In genomic region chr3:97524835-97525234, GRCm38 (mm10) we compare ENCODE assay signal across 8 mouse cellular contexts.
A peak's percentile ranks its signal among the peaks of the same experiment; 100 is the strongest.
DNase-seq lines count a peak whose midpoint lies in the region; ATAC-seq and TF ChIP-seq lines count a peak whose summit lies in the region.
"Had no signal": no experiment of that assay in that cellular context is flagged by ENCODE, and none has a peak within 500 bp of the region (broad histone marks: within the 10 kb centered on the region; RNA-seq: fewer than 3 reads in every experiment).

No protein-coding gene starts in this region.

- no peak for ATAC-seq in kidney, postnatal 0 days (replicated peaks; ENCODE audit: low FRiP score, low read depth)
- ATAC-seq in kidney, embryonic 14.5 days (ENCODE audit: low FRiP score, low TSS enrichment): no peak
- ATAC-seq in Patski: no peak

- CTCF ChIA-PET in Patski (lab: Charles Lee): interaction anchor here (1.1 to 1.4 kb wide), 3 partner anchors 11 to 18 kb away, joined by 3 to 7 read pairs (median 5); no protein-coding TSS in a partner anchor

- no peak for DNase-seq in kidney, postnatal 0 days (ENCODE audit: low spot score)
- no peak for DNase-seq in Patski (ENCODE audit: low read depth, low spot score)
- peak; percentile 23 for DNase-seq in mesoderm, embryonic 11.5 days (ENCODE audit: low read depth, low spot score)
- no peak for DNase-seq in natural killer cell, adult 2 months (ENCODE audit: low spot score in 2 of 2)
- DNase-seq in ovary, adult 18-20 months (ENCODE audit: low spot score): no peak

- H3K27ac ChIP-seq in kidney, postnatal 0 days: no peak overlapping the region
- no peak overlapping the region for H3K27ac ChIP-seq in kidney, embryonic 14.5 days (ENCODE audit: low read depth, low read length)
- H3K27ac ChIP-seq: limb, embryonic 15.5 days had no signal

- no peaks in the 10 kb centered on the region for H3K4me1 ChIP-seq in kidney, postnatal 0 days (replicated peaks; ENCODE audit: insufficient read depth, low read length)
- no peaks in the 10 kb centered on the region for H3K4me1 ChIP-seq in kidney, embryonic 14.5 days (ENCODE audit: control insufficient read depth, insufficient read depth, low read length)
- peaks cover 4% of the 10 kb centered on the region; the same call in 1 of the 2 replicates for H3K4me1 ChIP-seq in E14TG2a.4 (replicated peaks; ENCODE audit: low read depth, low read length)

- H3K4me3 ChIP-seq in kidney, postnatal 0 days (replicated peaks; ENCODE audit: low read depth, low read length): no peak overlapping the region
- H3K4me3 ChIP-seq in kidney, embryonic 14.5 days (ENCODE audit: low read length): no peak overlapping the region
- no peak overlapping the region for H3K4me3 ChIP-seq in E14TG2a.4 (replicated peaks; ENCODE audit: low read length)
- H3K4me3 ChIP-seq: limb, embryonic 15.5 days had no signal

- WGBS in kidney, postnatal 0 days: 84% methylated on average over 5 of the region's 5 CpGs
- WGBS in kidney, embryonic 14.5 days: 79% methylated on average over 5 of the region's 5 CpGs

- H3K9ac ChIP-seq in kidney, postnatal 0 days (ENCODE audit: low read depth, low read length): no peak overlapping the region
- H3K9ac ChIP-seq in kidney, embryonic 14.5 days (ENCODE audit: low read depth, low read length): no peak overlapping the region
- H3K9ac ChIP-seq: limb, embryonic 15.5 days had no signal

- no peak overlapping the region for H3K4me2 ChIP-seq in kidney, postnatal 0 days (ENCODE audit: low read length)
- no peak overlapping the region for H3K4me2 ChIP-seq in kidney, embryonic 14.5 days (replicated peaks; ENCODE audit: low read depth, low read length)
- H3K4me2 ChIP-seq: limb, embryonic 15.5 days had no signal

- H3K27me3 ChIP-seq in kidney, postnatal 0 days (ENCODE audit: insufficient read depth, low read length): no peaks in the 10 kb centered on the region
- no peaks in the 10 kb centered on the region for H3K27me3 ChIP-seq in kidney, embryonic 14.5 days (ENCODE audit: control insufficient read depth, insufficient read depth, low read length)
- H3K27me3 ChIP-seq in E14TG2a.4 (ENCODE audit: insufficient read depth, low read length) (no peaks in the 10 kb centered on the region), Patski (peaks cover 4% of the 10 kb centered on the region)
- H3K27me3 ChIP-seq: limb, embryonic 15.5 days had no signal

- POLR2A ChIA-PET in Patski (lab: Charles Lee): no interaction called here

- H3K9me3 ChIP-seq in kidney, postnatal 0 days (replicated peaks; ENCODE audit: low read length): no peaks in the 10 kb centered on the region
- H3K9me3 ChIP-seq in kidney, embryonic 14.5 days (ENCODE audit: control insufficient read depth, low read length): no peaks in the 10 kb centered on the region
- H3K9me3 ChIP-seq in E14TG2a.4 (ENCODE audit: low read length): peaks cover 4% of the 10 kb centered on the region; the same call in 1 of the 2 replicates
- H3K9me3 ChIP-seq: limb, embryonic 15.5 days had no signal

- no peaks in the 10 kb centered on the region for H3K36me3 ChIP-seq in kidney, postnatal 0 days (ENCODE audit: insufficient read depth, low read length)
- no peaks in the 10 kb centered on the region for H3K36me3 ChIP-seq in kidney, embryonic 14.5 days (ENCODE audit: control insufficient read depth, insufficient read depth, low read length)
- H3K36me3 ChIP-seq in E14TG2a.4 (ENCODE audit: insufficient read depth, low read length): no peaks in the 10 kb centered on the region
- H3K36me3 ChIP-seq: limb, embryonic 15.5 days had no signal

- in situ Hi-C loops in Patski (cut with MboI; ENCODE audit: low pct_unique_long_range_greater_than_20kb): no loop called here

- TF ChIP-seq CTCF in kidney, postnatal 0 days (IDR thresholded peaks at IDR 0.05; ENCODE audit: low read depth): peak; percentile 51; the same call in 1 of the 2 replicates
- TF ChIP-seq CTCF in E14TG2a.4 (conservative IDR thresholded peaks at IDR 0.05; ENCODE audit: low read length) (peak; percentile 77), Patski (IDR thresholded peaks at IDR 0.05) (peak; percentile 78)
